Mouse (Mus musculus) erythroblast, embryonic 14.5 days (primary cell): ENCODE data around the gene Olfr824.
"Not testable (repeated sequence)": the region's sequence is repeated elsewhere in the genome, so short reads cannot be mapped to it uniquely, and the experiment has no call there.

ENCODE experiments used
- GATA1 ChIP-seq: IDR thresholded peaks from 2 replicates; pipeline ENCODE4 v1.6.1; 2012; ENCODE audit warnings: low read length, inconsistent platforms, mixed read lengths
- TAL1 ChIP-seq: IDR thresholded peaks from 3 replicates; pipeline ENCODE4 v1.6.1; 2012; ENCODE audit warnings: low read length, inconsistent platforms, mixed read lengths

- TF ChIP-seq GATA1, TAL1: not testable (repeated sequence)
Observed at GRCm38 (mm10) chr10:130116045-130116444, 13.8 kb downstream of the Olfr824 start.
